Mouse (Mus musculus) gastrocnemius, adult 2 months (tissue): ENCODE results near the gene Spata5. TPM values are rescaled to one million over a fixed set of nuclear protein-coding genes. Genes with fewer than 3 reads are reported as not detected.

Source experiments
- DNase-seq: peaks from one replicate; pipeline ENCODE4 v3.0.0; 2022
- H3K27ac ChIP-seq: fragments of 200-600 bp; 2 replicates; pipeline ENCODE4 v1.8.1; 2022; ENCODE audit warnings: mild to moderate bottlenecking
- H3K4me3 ChIP-seq: fragments of 200-600 bp; 2 replicates; pipeline ENCODE4 v1.8.1; 2022; ENCODE audit warnings: mild to moderate bottlenecking, moderate library complexity
- CTCF ChIP-seq: fragments of 200-600 bp; IDR thresholded peaks from 2 replicates; pipeline ENCODE4 v1.8.1; 2022; ENCODE audit warnings: antibody characterized with exemption, mild to moderate bottlenecking, moderate library complexity
- intact Hi-C: fragments of 180-260 bp; cut with DNase I; formaldehyde crosslinking; loops from one replicate; pipeline ENCODE4 v1.15.1; 2025
- total RNA-seq, 2 experiments: library from RNA; stranded (reverse); gene quantifications; 2 replicates each; pipeline ENCODE4 v1.2.3; 2021

Gene Spata5
- total RNA-seq, 2 experiments from 2014 or later, result 10.3 to 10.8 TPM

DNA sequence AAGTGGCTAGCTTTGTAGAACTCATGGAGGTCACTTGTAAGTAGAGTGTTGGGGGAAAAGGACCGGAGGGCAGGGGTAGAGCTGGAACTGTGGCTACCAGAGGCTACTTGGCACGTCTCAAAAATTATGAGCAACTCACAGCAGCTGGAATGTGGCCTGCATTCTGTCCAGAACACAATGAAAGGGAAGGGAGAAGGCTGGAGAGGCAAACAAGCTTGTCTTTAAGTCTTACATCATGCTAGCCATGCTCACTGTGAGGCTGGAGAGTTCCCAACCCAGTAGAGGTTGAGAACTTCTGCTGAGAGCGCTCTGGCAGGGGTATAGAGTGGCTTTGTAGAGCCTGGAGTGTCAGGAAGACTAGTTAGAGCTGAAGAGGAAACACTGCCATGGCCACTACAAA, 22.1 kb upstream of the Spata5 start:
- Histone ChIP-seq H3K4me3 (no peak overlapping the region), H3K27ac (peak overlapping the region; percentile 79)
- intact Hi-C loops, result no loop called here
- TF ChIP-seq CTCF, result no peak
- DNase-seq, result no peak

DNA sequence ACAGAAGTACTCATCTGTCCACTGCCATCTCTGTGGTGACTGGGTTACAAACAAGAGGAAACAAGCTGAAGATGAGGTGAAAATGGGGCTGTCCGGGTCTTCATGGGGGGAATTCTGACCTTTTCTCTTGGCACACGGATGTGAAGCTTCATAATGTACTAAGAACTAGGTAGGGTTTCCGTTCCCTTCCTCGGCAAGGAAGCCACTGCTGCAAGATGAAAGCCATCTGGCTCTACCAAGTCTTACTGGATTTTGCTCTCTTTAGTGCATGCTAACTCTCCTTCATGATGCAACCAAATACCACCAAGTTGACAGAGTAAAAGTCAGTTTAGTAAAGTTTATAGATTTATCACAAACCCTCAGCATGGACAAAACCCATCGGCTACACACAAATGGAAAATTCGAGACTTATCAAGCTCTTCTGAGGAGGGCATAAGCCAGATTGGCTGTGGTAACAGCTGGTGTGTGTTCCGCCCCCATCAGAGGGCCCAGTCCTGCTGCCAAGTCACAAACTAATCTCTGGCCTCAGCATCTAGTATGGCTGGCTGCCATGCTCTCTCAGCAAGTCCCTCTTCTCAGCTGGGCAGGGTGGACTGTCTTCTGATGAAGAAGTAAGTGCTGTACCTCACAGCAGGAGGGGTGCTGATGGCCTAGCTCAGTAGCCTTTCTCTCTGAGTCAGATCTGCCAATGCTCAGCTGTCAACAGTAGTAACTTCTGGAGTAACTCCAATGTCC, 20.9 kb upstream of the Spata5 start:
- H3K27ac ChIP-seq, result peak overlapping the region; percentile 79
- no peak for TF ChIP-seq CTCF
- DNase-seq, result peak; percentile 87
- no peak overlapping the region for H3K4me3 ChIP-seq
- intact Hi-C loops, result no loop called here

DNA sequence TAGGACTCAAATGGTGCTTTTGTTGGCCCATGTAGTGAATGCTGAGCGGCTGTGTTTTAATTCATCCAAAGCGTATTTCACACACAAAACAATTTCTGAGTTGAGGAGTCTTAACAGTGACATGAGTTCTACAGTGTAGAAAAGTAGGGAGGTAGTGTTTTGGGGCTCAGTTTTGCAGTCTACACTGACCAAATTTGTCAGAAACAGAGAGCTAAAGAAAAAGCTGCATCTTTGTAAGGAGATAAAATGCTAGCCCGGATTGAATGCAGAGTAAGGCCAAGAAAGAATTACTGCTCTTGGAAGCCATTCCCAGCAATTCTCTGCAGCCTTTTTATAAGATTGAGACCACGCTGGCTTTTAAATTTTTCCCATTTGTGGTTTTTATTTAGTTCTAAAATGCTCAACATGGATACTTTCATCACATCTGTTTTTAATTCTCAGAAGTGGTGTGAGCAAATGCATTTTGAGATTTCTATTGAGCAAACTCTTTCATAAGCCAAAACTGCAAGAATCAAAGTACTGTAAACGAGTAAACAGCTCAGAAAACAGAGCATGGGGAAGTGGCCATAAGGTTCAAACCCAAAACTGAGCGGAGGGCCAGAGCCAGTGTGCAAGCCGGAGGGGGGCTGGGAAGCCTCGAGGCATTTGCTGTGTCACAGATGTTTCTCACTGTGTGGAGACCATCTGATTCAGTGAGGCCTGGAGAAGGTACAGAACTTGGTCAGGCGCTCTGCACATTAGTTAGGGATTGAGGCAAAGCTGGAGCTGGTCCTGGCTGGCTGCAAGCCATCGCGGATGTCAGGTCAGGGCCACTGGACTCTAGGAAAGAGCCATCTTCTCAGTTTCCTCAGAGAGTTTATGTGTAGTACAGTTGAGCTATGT, 17.7 kb upstream of the Spata5 start:
- Histone ChIP-seq H3K27ac (peak overlapping the region; percentile 67), H3K4me3 (no peak overlapping the region)
- DNase-seq, result peak; percentile 84
- intact Hi-C loops, result no loop called here
- TF ChIP-seq CTCF, result no peak

DNA sequence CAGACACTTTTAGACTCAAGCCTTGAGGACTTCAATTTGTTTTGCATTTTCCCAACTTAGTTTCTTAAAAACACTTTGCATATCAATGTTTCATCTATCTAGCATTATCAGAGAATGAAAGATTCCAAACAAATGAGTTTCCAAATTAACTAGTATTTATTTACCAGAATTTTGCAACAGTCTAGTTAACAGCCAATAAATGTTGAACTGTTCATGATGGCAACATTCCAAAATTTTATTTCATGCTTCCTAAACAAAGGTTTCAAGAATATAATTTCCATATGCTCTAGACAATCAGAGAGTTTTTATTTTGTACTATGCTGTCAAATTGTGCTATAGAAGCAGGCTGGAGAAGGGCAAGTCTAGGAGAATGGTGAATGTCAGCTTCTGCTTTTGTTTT, 12.1 kb upstream of the Spata5 start:
- Histone ChIP-seq H3K4me3 (no peak overlapping the region), H3K27ac (no peak overlapping the region)
- no peak for DNase-seq
- intact Hi-C loops, result no loop called here
- TF ChIP-seq CTCF, result no peak

DNA sequence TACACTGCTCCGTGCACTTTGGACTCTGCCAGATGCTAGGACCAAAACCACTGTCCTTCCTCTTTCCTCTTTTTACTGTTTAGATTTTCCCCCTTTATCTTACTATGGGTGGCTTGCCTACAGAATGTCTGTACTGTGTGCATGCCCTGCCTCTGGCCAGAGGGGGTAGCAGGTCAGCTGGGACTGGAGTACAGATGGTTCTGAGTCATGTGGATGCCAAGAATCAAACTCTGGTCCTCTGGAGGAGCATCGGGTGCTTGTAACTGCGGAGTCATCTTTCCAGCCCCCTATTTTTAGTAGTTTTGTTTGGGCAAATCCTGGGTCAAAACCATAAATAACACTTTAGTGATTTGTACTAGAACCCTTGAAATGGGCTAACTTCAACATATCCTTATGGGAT, 6.2 kb upstream of the Spata5 start:
- no peak for TF ChIP-seq CTCF
- peak overlapping the region; percentile 16; the same call in 1 of the 2 replicates for H3K27ac ChIP-seq
- intact Hi-C loops, result loop anchor here (10.0 kb wide), 1 partner anchor 209 kb away; no protein-coding TSS in a partner anchor
- no peak for DNase-seq
- no peak overlapping the region for H3K4me3 ChIP-seq

DNA sequence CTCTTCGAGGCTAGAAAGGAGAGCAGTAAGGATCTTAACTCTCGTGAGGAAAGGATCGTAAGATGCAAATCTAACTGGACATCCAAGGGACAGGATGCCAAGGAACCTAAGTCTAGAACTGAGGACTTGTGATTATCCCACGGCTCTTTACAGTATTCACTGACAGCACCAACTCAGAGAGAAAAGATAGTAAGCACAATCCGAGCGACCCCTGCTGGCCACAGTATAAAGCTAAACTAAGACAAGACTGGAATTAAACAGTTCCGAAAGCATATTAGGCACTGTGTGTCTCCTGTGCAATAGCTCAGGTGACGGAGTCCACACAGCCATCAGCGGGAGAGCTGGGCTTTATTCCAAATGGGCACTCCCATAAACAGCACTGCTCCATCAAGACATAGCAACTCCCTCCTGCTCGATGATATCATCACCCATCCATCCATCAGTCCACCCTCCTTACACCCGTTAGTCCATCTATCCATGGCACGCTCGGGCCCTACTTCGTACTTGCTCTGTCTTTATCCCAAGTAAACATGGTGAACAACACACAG, 5.2 kb upstream of the Spata5 start:
- peak; percentile 87 for TF ChIP-seq CTCF
- H3K4me3 ChIP-seq, result no peak overlapping the region
- H3K27ac ChIP-seq, result no peak overlapping the region
- intact Hi-C loops, result loop anchor here (1.0 to 10.0 kb wide), 4 partner anchors 73 to 210 kb away; partner anchors contain the start of genes Bbs12 and Cetn4
- peak; percentile 87 for DNase-seq

DNA sequence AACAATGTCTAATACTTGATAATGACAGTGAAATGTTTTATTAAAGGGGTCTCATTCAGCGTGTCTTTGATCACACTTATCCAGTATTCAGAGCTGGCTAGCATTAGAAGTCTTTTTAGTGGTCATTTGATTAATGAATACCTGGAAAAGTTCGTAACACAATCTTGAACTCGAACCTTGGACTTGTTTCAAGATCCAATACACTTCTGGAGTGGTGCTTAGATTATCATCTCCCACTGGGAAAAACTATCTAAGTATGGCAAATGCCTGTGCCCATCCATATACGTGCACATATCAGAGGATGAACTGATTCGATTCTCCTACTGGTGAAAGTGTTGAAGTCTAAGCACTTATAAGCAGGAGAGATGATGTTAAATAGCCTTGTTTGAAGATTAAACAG, 1.4 kb upstream of the Spata5 start:
- no peak for TF ChIP-seq CTCF
- no peak for DNase-seq
- intact Hi-C loops, result loop anchor here (10.0 kb wide), 1 partner anchor 214 kb away; no protein-coding TSS in a partner anchor
- Histone ChIP-seq H3K4me3 (peak overlapping the region; percentile 84), H3K27ac (peak overlapping the region; percentile 99)

DNA sequence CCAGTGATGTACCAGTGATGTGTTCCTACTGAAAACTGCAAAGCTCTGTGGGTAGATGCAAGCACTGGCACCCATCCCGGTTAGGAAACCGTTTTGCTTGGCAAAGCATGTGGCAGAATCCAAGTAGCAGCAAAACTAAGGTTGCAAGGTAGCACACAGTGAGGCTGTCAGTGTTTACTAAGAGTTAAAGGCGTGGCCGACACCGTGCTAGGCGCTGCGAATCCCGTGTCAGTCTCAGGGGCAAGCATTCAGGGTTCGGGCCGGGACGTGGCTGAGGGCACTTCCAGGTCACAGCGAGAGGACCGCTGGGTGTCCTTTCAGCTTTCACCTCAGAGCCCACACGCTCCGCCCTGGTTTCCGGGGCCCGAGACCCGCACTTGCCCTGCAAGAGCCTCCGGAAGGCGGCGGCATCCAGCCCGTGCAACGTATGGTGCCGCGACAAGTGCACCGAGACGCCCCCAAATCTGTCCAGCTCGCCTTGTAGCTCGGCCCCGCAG, 687 bp upstream of the Spata5 start:
- peak; percentile 34 for TF ChIP-seq CTCF
- DNase-seq, result peak; percentile 83
- intact Hi-C loops, result loop anchor here (10.0 kb wide), 1 partner anchor 214 kb away; no protein-coding TSS in a partner anchor

DNA sequence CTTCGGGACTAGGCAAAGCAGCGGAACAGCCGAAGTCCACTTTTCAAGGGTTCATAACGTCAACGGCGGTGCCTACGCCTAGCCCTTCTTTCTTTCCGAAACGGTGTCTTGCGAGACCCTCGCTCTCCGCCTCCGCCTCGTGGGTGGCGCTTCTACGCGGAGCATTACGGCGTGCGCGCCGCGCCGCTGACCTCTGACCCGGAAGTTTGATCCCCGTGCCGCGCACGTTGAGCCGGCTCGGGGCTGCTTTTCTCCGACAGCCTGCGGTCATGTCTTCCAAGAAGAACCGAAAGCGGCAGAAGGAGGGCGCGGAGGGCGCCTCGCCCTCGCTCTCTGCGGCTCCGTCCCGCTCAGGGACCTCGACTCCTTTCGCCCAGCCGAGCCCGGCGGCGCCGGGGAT, 376 bp downstream of the Spata5 start, which contains the start of gene Nudt6:
TSS of gene Nudt6 (minus strand) at position 140 of the 400 bp plus-strand sequence.
- Histone ChIP-seq H3K4me3 (peak within 1 kb of the TSS; percentile 99), H3K27ac (peak within 1 kb of the TSS; percentile 99)
- intact Hi-C loops, result no loop called here
- no peak; the same call in 1 of the 2 replicates for TF ChIP-seq CTCF
- peak; percentile 94 for DNase-seq

More for the DNA sequence above, 687 bp upstream of the Spata5 start:
- peak overlapping the region; percentile 99 for H3K27ac ChIP-seq
- peak overlapping the region; percentile 84 for H3K4me3 ChIP-seq

DNA sequence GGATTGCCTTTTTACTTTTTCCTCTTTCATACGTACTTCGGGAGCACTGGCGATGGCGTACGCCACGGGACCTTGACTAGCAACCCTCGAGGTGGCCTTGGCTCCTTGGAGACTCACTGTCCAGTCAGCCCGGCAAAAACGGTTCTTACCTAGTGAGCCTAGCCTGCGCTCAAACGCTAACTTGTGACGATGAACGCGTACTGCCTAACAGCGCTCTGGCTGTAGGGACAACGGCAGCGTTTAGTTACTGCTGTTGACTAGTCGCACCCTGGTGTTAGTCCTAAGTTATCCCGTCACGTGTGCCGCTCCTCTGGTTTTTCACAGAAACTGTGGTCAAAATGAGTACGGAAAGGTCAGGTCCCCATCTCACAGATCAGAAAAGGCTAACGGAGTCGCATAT, 945 bp downstream of the Spata5 start:
- intact Hi-C loops, result no loop called here
- peak overlapping the region; percentile 97 for H3K27ac ChIP-seq
- no peak for TF ChIP-seq CTCF
- DNase-seq, result no peak
- H3K4me3 ChIP-seq, result peak overlapping the region; percentile 99

DNA sequence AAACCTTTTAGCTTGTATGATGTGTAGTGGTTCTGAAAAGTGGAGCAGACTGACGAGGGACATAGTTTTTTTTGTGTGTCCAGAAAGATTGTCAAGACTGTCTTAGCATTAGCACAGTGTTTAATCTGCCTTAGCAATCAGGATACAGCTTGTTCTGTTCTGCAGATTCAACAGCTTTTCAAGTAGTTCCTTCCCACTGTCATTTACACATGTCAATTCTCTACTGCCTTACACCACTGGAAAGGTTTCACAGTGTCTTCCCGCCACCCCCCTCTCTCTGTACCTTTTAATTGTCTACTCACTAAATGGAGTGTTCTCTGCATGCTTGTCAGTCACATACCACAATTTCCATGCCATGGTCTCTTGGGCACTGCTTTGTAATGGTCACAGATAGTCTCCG, 1.5 kb downstream of the Spata5 start:
- intact Hi-C loops, result no loop called here
- Histone ChIP-seq H3K4me3 (peak overlapping the region; percentile 99), H3K27ac (peak overlapping the region; percentile 97)
- TF ChIP-seq CTCF, result no peak
- no peak for DNase-seq

DNA sequence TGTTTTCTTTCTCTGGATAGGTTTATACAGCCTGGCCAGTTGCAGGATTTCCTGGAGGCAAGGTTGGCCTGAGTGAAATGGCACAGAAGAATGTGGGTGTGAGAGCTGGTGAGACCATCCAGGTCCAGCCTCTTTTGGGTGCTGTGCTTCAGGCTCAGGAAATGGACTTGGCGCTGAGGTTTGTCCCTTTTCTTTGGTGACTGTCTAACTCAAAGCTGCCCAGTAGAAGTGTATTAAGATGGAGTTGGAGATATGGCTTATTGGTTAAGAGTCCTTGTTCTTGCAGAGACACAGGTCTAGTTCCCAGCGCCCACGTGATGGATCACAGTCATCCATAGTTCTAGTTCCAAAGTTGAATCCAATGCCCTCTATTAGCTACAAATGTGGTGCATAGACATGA, 6.4 kb downstream of the Spata5 start:
- no peak for DNase-seq
- intact Hi-C loops, result no loop called here
- Histone ChIP-seq H3K4me3 (no peak overlapping the region), H3K27ac (no peak overlapping the region)
- no peak for TF ChIP-seq CTCF
